21 mouse cellular contexts compared by ENCODE assay signal in genomic region chr3:146260845-146261244, GRCm38 (mm10). TPM values are rescaled to one million over a fixed set of nuclear protein-coding genes. Genes with fewer than 3 reads are reported as not detected.
DNase-seq lines count a peak whose midpoint lies in the region; ATAC-seq and TF ChIP-seq lines count a peak whose summit lies in the region.
"Had no signal": no experiment of that assay in that cellular context is flagged by ENCODE, and none has a peak within 500 bp of the region (broad histone marks: within the 10 kb centered on the region; RNA-seq: fewer than 3 reads in every experiment).

No protein-coding gene starts in this region.

- TF ChIP-seq POLR2A in CH12.LX (IDR thresholded peaks at IDR 0.05; ENCODE audit: low read depth, low read length), result no peak

- H3K27ac ChIP-seq in heart, embryonic 10.5 days, result peak overlapping the region; percentile 10; the same call in 1 of the 2 replicates
- H3K27ac ChIP-seq in lung, embryonic 16.5 days (ENCODE audit: low read length), result no peak overlapping the region
- no peak overlapping the region for H3K27ac ChIP-seq in CH12.LX (ENCODE audit: insufficient read depth, low read depth)
- H3K27ac ChIP-seq in forebrain, embryonic 16.5 days (ENCODE audit: low read length), result no peak overlapping the region
- H3K27ac ChIP-seq: embryonic facial prominence, embryonic 10.5 days; embryonic facial prominence, embryonic 12.5 days; forebrain, embryonic 13.5 days; forebrain, embryonic 15.5 days had no signal

- no peak for DNase-seq in heart, embryonic 10.5 days (ENCODE audit: low spot score)
- no peak for DNase-seq in heart, adult 8-10 months (ENCODE audit: low spot score)
- no peak for DNase-seq in lung, postnatal 25 days (ENCODE audit: low spot score)
- DNase-seq in CH12.LX (ENCODE audit: extremely low read depth), result no peak
- DNase-seq in yolk sac, embryonic 10.5 days (ENCODE audit: low spot score), result peak; percentile 81
- DNase-seq: adrenal gland, adult 8-10 months; cerebellum, adult 11-12 months; cerebellum, adult 2 months; cerebellum, adult 9-10 months; cerebellum, postnatal 10 days; cerebellum, postnatal 25 days had no signal

- no peaks in the 10 kb centered on the region for H3K9me3 ChIP-seq in heart, embryonic 10.5 days
- no peaks in the 10 kb centered on the region for H3K9me3 ChIP-seq in lung, embryonic 16.5 days (ENCODE audit: control insufficient read depth, low read length)
- H3K9me3 ChIP-seq in CH12.LX (replicated peaks; ENCODE audit: low read length), result no peaks in the 10 kb centered on the region
- no peaks in the 10 kb centered on the region for H3K9me3 ChIP-seq in forebrain, embryonic 16.5 days (ENCODE audit: control insufficient read depth, low read length)
- H3K9me3 ChIP-seq: embryonic facial prominence, embryonic 10.5 days; embryonic facial prominence, embryonic 12.5 days; forebrain, embryonic 13.5 days; forebrain, embryonic 15.5 days; G1E had no signal

- no peak for TF ChIP-seq EP300 in CH12.LX (IDR thresholded peaks at IDR 0.05; ENCODE audit: low read length)

- 70% methylated on average over 11 of the region's 11 CpGs for WGBS in heart, embryonic 10.5 days
- 78% methylated on average over 11 of the region's 11 CpGs for WGBS in lung, embryonic 16.5 days
- 89% methylated on average over 11 of the region's 11 CpGs for WGBS in forebrain, embryonic 16.5 days

- no peaks in the 10 kb centered on the region for H3K27me3 ChIP-seq in heart, embryonic 10.5 days (ENCODE audit: insufficient read depth, poor library complexity, severe bottlenecking)
- no peaks in the 10 kb centered on the region for H3K27me3 ChIP-seq in lung, embryonic 16.5 days (ENCODE audit: control insufficient read depth, insufficient read depth, low read depth, low read length)
- peaks cover 17% of the 10 kb centered on the region for H3K27me3 ChIP-seq in CH12.LX (replicated peaks)
- H3K27me3 ChIP-seq in forebrain, embryonic 16.5 days (replicated peaks; ENCODE audit: control insufficient read depth, insufficient read depth, low read length), result no peaks in the 10 kb centered on the region
- H3K27me3 ChIP-seq: embryonic facial prominence, embryonic 12.5 days; forebrain, embryonic 13.5 days; forebrain, embryonic 15.5 days; Patski had no signal

- H3K36me3 ChIP-seq in heart, embryonic 10.5 days, result no peaks in the 10 kb centered on the region
- H3K36me3 ChIP-seq in lung, embryonic 16.5 days (ENCODE audit: control insufficient read depth, insufficient read depth, low read length), result no peaks in the 10 kb centered on the region
- no peaks in the 10 kb centered on the region for H3K36me3 ChIP-seq in CH12.LX (replicated peaks in 1 of 2; ENCODE audit: control insufficient read depth in 1 of 2, insufficient read depth in 1 of 2, low read length in 1 of 2)
- H3K36me3 ChIP-seq in forebrain, embryonic 16.5 days (ENCODE audit: control insufficient read depth, insufficient read depth), result no peaks in the 10 kb centered on the region
- H3K36me3 ChIP-seq: embryonic facial prominence, embryonic 10.5 days; embryonic facial prominence, embryonic 12.5 days; forebrain, embryonic 15.5 days; G1E had no signal

- no peak for TF ChIP-seq RAD21 in CH12.LX (IDR thresholded peaks at IDR 0.05; ENCODE audit: low read depth, low read length)

- H3K4me1 ChIP-seq in heart, embryonic 10.5 days, result peaks cover 65% of the 10 kb centered on the region
- H3K4me1 ChIP-seq in lung, embryonic 16.5 days (replicated peaks; ENCODE audit: control insufficient read depth, insufficient read depth, low read length), result 0 out of 2 replicates have a peak, but pooled peaks cover 5% of the 10 kb centered on the region
- H3K4me1 ChIP-seq in CH12.LX (ENCODE audit: control insufficient read depth in 1 of 2, insufficient read depth in 2 of 2), result peaks cover 11 to 33% of the 10 kb centered on the region in 2 experiments
- no peaks in the 10 kb centered on the region for H3K4me1 ChIP-seq in forebrain, embryonic 16.5 days (replicated peaks; ENCODE audit: control insufficient read depth, insufficient read depth, low read length)
- H3K4me1 ChIP-seq: embryonic facial prominence, embryonic 12.5 days; forebrain, embryonic 13.5 days; forebrain, embryonic 15.5 days had no signal

- dilution Hi-C loops in CH12.LX (cut with MboI; ENCODE audit: extremely low pct_ligation_motif_present, extremely low pct_unique_long_range_greater_than_20kb, low sequenced_read_pairs), result no loop called here

- in situ Hi-C loops in CH12.LX (cut with MboI; ENCODE audit: low pct_ligation_motif_present, low pct_unique_long_range_greater_than_20kb, low sequenced_read_pairs), result no loop called here

- TF ChIP-seq CTCF in CH12.LX (conservative IDR thresholded peaks at IDR 0.05 in 1 of 2, IDR thresholded peaks at IDR 0.05 in 1 of 2; ENCODE audit: low read depth in 2 of 2, low read length in 2 of 2), result no peak

- no peak overlapping the region for H3K4me3 ChIP-seq in heart, embryonic 10.5 days
- H3K4me3 ChIP-seq in lung, embryonic 16.5 days (ENCODE audit: low read length), result no peak overlapping the region
- no peak overlapping the region for H3K4me3 ChIP-seq in CH12.LX (replicated peaks in 1 of 3; ENCODE audit: low read depth in 2 of 3, low read length in 2 of 3, poor library complexity in 1 of 3)
- no peak overlapping the region for H3K4me3 ChIP-seq in forebrain, embryonic 16.5 days (replicated peaks; ENCODE audit: low read length)
- H3K4me3 ChIP-seq: embryonic facial prominence, embryonic 10.5 days; embryonic facial prominence, embryonic 12.5 days; forebrain, embryonic 13.5 days; forebrain, embryonic 15.5 days had no signal

- no peak overlapping the region for H3K9ac ChIP-seq in lung, embryonic 16.5 days (ENCODE audit: low read length)
- no peak overlapping the region for H3K9ac ChIP-seq in CH12.LX (ENCODE audit: insufficient read depth, low read depth)
- no peak overlapping the region for H3K9ac ChIP-seq in forebrain, embryonic 16.5 days (replicated peaks; ENCODE audit: low read depth, low read length)
- H3K9ac ChIP-seq: embryonic facial prominence, embryonic 12.5 days; forebrain, embryonic 13.5 days; forebrain, embryonic 15.5 days had no signal

- H3K79me2 ChIP-seq in CH12.LX (replicated peaks; ENCODE audit: control insufficient read depth, extremely low read depth, insufficient read depth, poor library complexity, severe bottlenecking), result no peaks in the 10 kb centered on the region

- peak; percentile 23; the same call in 1 of the 2 replicates for ATAC-seq in lung, embryonic 16.5 days (ENCODE audit: low read depth)
- no peak for ATAC-seq in forebrain, embryonic 16.5 days
- ATAC-seq: activated CD4-positive, CD25-positive, alpha-beta regulatory T cell, adult 4 months; forebrain, embryonic 13.5 days; forebrain, embryonic 15.5 days; Patski had no signal

- H3K4me2 ChIP-seq in lung, embryonic 16.5 days (ENCODE audit: low read depth, low read length), result no peak overlapping the region
- no peak overlapping the region for H3K4me2 ChIP-seq in CH12.LX (ENCODE audit: insufficient read depth, low read depth, poor library complexity, severe bottlenecking)
- no peak overlapping the region for H3K4me2 ChIP-seq in forebrain, embryonic 16.5 days (ENCODE audit: low read length)
- H3K4me2 ChIP-seq: embryonic facial prominence, embryonic 12.5 days; forebrain, embryonic 13.5 days; forebrain, embryonic 15.5 days had no signal

TF ChIP-seq in CH12.LX, 34 proteins besides CTCF, POLR2A, EP300 and RAD21:
- TF ChIP-seq NRF1 (IDR thresholded peaks at IDR 0.05; ENCODE audit: low read depth, low read length) (peak; percentile 33; the same call in 1 of the 2 replicates), ZC3H11A (IDR thresholded peaks at IDR 0.05; ENCODE audit: low read depth, low read length) (no peak)

RNA-seq across cellular contexts. Expression of gene Lpar3, which starts 40.1 kb away (rescaled TPM):
- 27.0 and 50.0 TPM in 2 replicates for polyA plus RNA-seq in heart, embryonic 10.5 days (2016; fragmentation: Nextera tagmentation; extraction: Ambion mirVana)
- total RNA-seq in heart, adult 8-10 months (2022), result under 1 TPM in 1 of 4 experiments, not detected in 3; 0.24 TPM
- 2.0 and 2.5 TPM in 2 replicates for polyA plus RNA-seq in lung, embryonic 16.5 days (2015; fragmentation: Nextera tagmentation; extraction: Ambion mirVana)
- total RNA-seq in CH12.LX (2012; rRNA removed) (not detected in 2 replicates), CH12.LX (2014; rRNA removed) (not detected in 2 replicates)
- not detected in 2 replicates for polyA plus RNA-seq in CH12.LX (2012; ENCODE audit: insufficient read length, low read depth)
- polyA plus RNA-seq in forebrain, embryonic 16.5 days (2015; fragmentation: Nextera tagmentation; extraction: Ambion mirVana), result 0.30 and 0.35 TPM in 2 replicates
- total RNA-seq: adrenal gland, adult 18-20 months had no signal
- polyA plus RNA-seq: activated CD4-positive, CD25-positive, alpha-beta regulatory T cell, adult 4 months; G1E had no signal
